Mouse (Mus musculus): ENCODE results near the gene Olfr1419. TPM values are rescaled to one million over a fixed set of nuclear protein-coding genes. Genes with fewer than 3 reads are reported as not detected.

Gene Olfr1419
- not detected in 2 replicates for polyA plus RNA-seq (2015; fragmentation: Nextera tagmentation; extraction: Ambion mirVana)

GRCm38 (mm10) chr19:11875006-11875405 is at the start of gene Olfr1419:
Gene Olfr1419, minus strand, starts transcription at chr19:11875106.

GRCm38 (mm10) chr19:11912037-11912532 is 37.2 kb upstream of the Olfr1419 start, which contains the start of gene Patl1:
Gene Patl1, plus strand, starts transcription at chr19:11912399.

GRCm38 (mm10) chr19:11886265-11886664 is 11.4 kb upstream of the Olfr1419 start, which contains the start of gene Olfr1420:
Gene Olfr1420, plus strand, starts transcription at chr19:11886565.

GRCm38 (mm10) chr19:11860966-11861365 is 13.9 kb downstream of the Olfr1419 start, which contains the start of gene Olfr1418:
Gene Olfr1418, minus strand, starts transcription at chr19:11861066.

GRCm38 (mm10) chr19:11839119-11839518 is 35.8 kb downstream of the Olfr1419 start, which contains the start of gene Olfr1417:
Gene Olfr1417, minus strand, starts transcription at chr19:11839219.

GRCm38 (mm10) chr19:11819143-11819700 is 55.7 kb downstream of the Olfr1419 start, which contains the start of gene Stx3:
Gene Stx3, minus strand, starts transcription at chr19:11819403.

Small RNA genes within 50 kb of the gene (microRNA-seq; reads per million reads assigned to microRNA genes)
- 4.9 reads per million, percentile 10 among the genes with 10 or more reads in this experiment for gene Mir6994

Other genes with a start within 250 kb of the Olfr1419 start
- not detected in 2 replicates for gene Ms4a3, start 234.3 kb downstream of the Olfr1419 start, polyA plus RNA-seq (2015; fragmentation: Nextera tagmentation; extraction: Ambion mirVana)
- not detected in 2 replicates for gene Oosp2, start 214.5 kb downstream of the Olfr1419 start, polyA plus RNA-seq (2015; fragmentation: Nextera tagmentation; extraction: Ambion mirVana)
- not detected in 2 replicates for gene Oosp1, start 184.0 kb downstream of the Olfr1419 start, polyA plus RNA-seq (2015; fragmentation: Nextera tagmentation; extraction: Ambion mirVana)
- gene Oosp3, start 178.1 kb downstream of the Olfr1419 start, polyA plus RNA-seq (2015; fragmentation: Nextera tagmentation; extraction: Ambion mirVana) = not detected in 2 replicates
- gene Gif, start 127.6 kb downstream of the Olfr1419 start, polyA plus RNA-seq (2015; fragmentation: Nextera tagmentation; extraction: Ambion mirVana) = not detected in 2 replicates
- gene Mrpl16, start 104.7 kb downstream of the Olfr1419 start, polyA plus RNA-seq (2015; fragmentation: Nextera tagmentation; extraction: Ambion mirVana) = 35.2 and 37.0 TPM in 2 replicates
- 7.2 and 7.7 TPM in 2 replicates for gene Stx3, start 55.7 kb downstream of the Olfr1419 start, polyA plus RNA-seq (2015; fragmentation: Nextera tagmentation; extraction: Ambion mirVana)
- gene Olfr1417, start 35.9 kb downstream of the Olfr1419 start, polyA plus RNA-seq (2015; fragmentation: Nextera tagmentation; extraction: Ambion mirVana) = not detected in 2 replicates
- not detected in 2 replicates for gene Olfr1418, start 14.0 kb downstream of the Olfr1419 start, polyA plus RNA-seq (2015; fragmentation: Nextera tagmentation; extraction: Ambion mirVana)
- gene Olfr1420, start 11.5 kb upstream of the Olfr1419 start, polyA plus RNA-seq (2015; fragmentation: Nextera tagmentation; extraction: Ambion mirVana) = not detected in 2 replicates
- 8.2 and 9.1 TPM in 2 replicates for gene Patl1, start 37.3 kb upstream of the Olfr1419 start, polyA plus RNA-seq (2015; fragmentation: Nextera tagmentation; extraction: Ambion mirVana)
- 2.9 and 3.9 TPM in 2 replicates for gene Osbp, start 90.8 kb upstream of the Olfr1419 start, polyA plus RNA-seq (2015; fragmentation: Nextera tagmentation; extraction: Ambion mirVana)
- gene Olfr1423, start 166.2 kb upstream of the Olfr1419 start, polyA plus RNA-seq (2015; fragmentation: Nextera tagmentation; extraction: Ambion mirVana) = not detected in 2 replicates
- gene Olfr1424, start 187.6 kb upstream of the Olfr1419 start, polyA plus RNA-seq (2015; fragmentation: Nextera tagmentation; extraction: Ambion mirVana) = not detected in 2 replicates
- gene Olfr1425, start 202.6 kb upstream of the Olfr1419 start, polyA plus RNA-seq (2015; fragmentation: Nextera tagmentation; extraction: Ambion mirVana) = not detected in 2 replicates
- gene Olfr1426, start 216.9 kb upstream of the Olfr1419 start, polyA plus RNA-seq (2015; fragmentation: Nextera tagmentation; extraction: Ambion mirVana) = not detected in 2 replicates
- gene Olfr1427, start 228.2 kb upstream of the Olfr1419 start, polyA plus RNA-seq (2015; fragmentation: Nextera tagmentation; extraction: Ambion mirVana) = not detected in 2 replicates
- not detected in 2 replicates for gene Olfr1428, start 240.8 kb upstream of the Olfr1419 start, polyA plus RNA-seq (2015; fragmentation: Nextera tagmentation; extraction: Ambion mirVana)
- not detected in 2 replicates for gene Olfr76, start 248.1 kb upstream of the Olfr1419 start, polyA plus RNA-seq (2015; fragmentation: Nextera tagmentation; extraction: Ambion mirVana)